Mouse (Mus musculus) neutrophil, adult 5-6 weeks (primary cell): ENCODE measurements at regions not wholly inside any gene's neighbourhood (a gene's known extent, or its start where the extent isn't known, plus 50 kb on each side); places are given as distances from the start of the nearest gene placed in this dataset.
"Not testable (repeated sequence)": the region's sequence is repeated elsewhere in the genome, so short reads cannot be mapped to it uniquely, and the experiment has no call there.

Experiments used
- ATAC-seq: fragments of 151-379, 151-347 bp; 2 replicates; pipeline ENCODE4 v1.8.0; 2017; ENCODE audit warnings: mild to moderate bottlenecking, moderate TSS enrichment; ENCODE audit not compliant: insufficient number of reproducible peaks, poor library complexity, low FRiP score, severe bottlenecking; ENCODE audit errors: extremely low read depth

- ATAC-seq = no peak
These were observed 81.2 kb upstream of the Atl2 start for GRCm38 (mm10) chr17:79977154-79977571.

- ATAC-seq = no peak
These were observed 80.7 kb upstream of the Atl2 start for GRCm38 (mm10) chr17:79976518-79977100.

- ATAC-seq = peak; percentile 48; the same call in 1 of the 2 replicates
These were observed 80.1 kb upstream of the Atl2 start for GRCm38 (mm10) chr17:79975997-79976443.

- ATAC-seq = not testable (repeated sequence)
These were observed 79.3 kb upstream of the Atl2 start for GRCm38 (mm10) chr17:79975150-79975757.

GRCm38 (mm10) chr17:79971721-79972336, 75.9 kb upstream of the Atl2 start:
- no peak for ATAC-seq

GRCm38 (mm10) chr17:79969500-79969972, 73.6 kb upstream of the Atl2 start:
- ATAC-seq = no peak

GRCm38 (mm10) chr17:79968819-79969218, 72.9 kb upstream of the Atl2 start:
- ATAC-seq = no peak

GRCm38 (mm10) chr17:79966981-79967380, 71.1 kb upstream of the Atl2 start:
- no peak for ATAC-seq

GRCm38 (mm10) chr17:79965625-79966024, 69.7 kb upstream of the Atl2 start:
- no peak for ATAC-seq

- ATAC-seq = peak; percentile 18; the same call in 1 of the 2 replicates
These were observed 68.9 kb upstream of the Atl2 start for GRCm38 (mm10) chr17:79964850-79965249.

- ATAC-seq = no peak
These were observed 67.4 kb upstream of the Atl2 start for GRCm38 (mm10) chr17:79963330-79963729.

- no peak for ATAC-seq
These were observed 65.5 kb upstream of the Atl2 start for GRCm38 (mm10) chr17:79961391-79961790.

- no peak for ATAC-seq
These were observed 64.8 kb upstream of the Atl2 start for GRCm38 (mm10) chr17:79960688-79961087.

- no peak for ATAC-seq
These were observed 59.3 kb upstream of the Atl2 start for GRCm38 (mm10) chr17:79955267-79955666.

GRCm38 (mm10) chr17:79954624-79955244, 58.8 kb upstream of the Atl2 start:
- ATAC-seq = peak; percentile 34

- no peak for ATAC-seq
These were observed 52.9 kb upstream of the Atl2 start for GRCm38 (mm10) chr17:79948591-79949475.
